Mouse (Mus musculus): Measurements from ENCODE around the gene Gart.

- no peak for TF ChIP-seq CTCF (IDR thresholded peaks at IDR 0.05; ENCODE audit: low read depth)
- no peak for TF ChIP-seq EP300 (IDR thresholded peaks at IDR 0.05; ENCODE audit: low read depth)
Measured at GRCm38 (mm10) chr16:91657285-91657684, 10.5 kb upstream of the Gart start.
